Mouse (Mus musculus) cerebellum, adult 9-11 months (tissue): ENCODE measurements around the gene Adgrg3.
A peak's percentile ranks its signal among the peaks of the same experiment; 100 is the strongest.

Experiments used
- DNase-seq: peaks from one replicate; pipeline ENCODE4 v3.0.0; 2022

The Adgrg3 gene

DNA sequence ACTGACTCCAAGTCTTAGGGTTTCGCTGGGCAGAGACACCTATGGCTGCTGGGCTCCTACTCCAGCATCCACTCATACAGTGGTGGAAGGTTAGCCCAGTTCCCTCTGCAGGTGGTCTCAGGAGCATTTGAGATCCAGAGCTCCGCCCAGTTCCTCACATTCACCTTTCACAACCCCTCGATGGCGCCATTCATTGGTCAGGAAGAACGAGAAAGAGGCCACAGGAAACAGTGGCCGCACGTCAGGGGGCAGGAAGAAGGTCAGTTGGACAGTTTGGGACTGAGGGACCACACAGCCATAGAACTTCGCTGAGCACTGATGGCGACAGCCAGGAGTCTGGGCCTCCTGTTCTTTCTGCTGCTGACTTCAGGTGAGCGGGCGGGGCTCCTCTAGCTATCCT is at the start of gene Adgrg3:
TSS of gene Adgrg3 (plus strand) at position 242 of the 400 bp plus-strand sequence.
- no peak for DNase-seq

- no peak for DNase-seq
These were observed 44.2 kb upstream of the Adgrg3 start for GRCm38 (mm10) chr8:94973270-94973669.

GRCm38 (mm10) chr8:94973786-94974185 is 43.7 kb upstream of the Adgrg3 start:
- DNase-seq, result no peak

GRCm38 (mm10) chr8:94974467-94975165 is 42.9 kb upstream of the Adgrg3 start, which contains the start of gene Adgrg1:
TSS of gene Adgrg1 (plus strand) at chr8:94974751.
- no peak for DNase-seq

- DNase-seq, result no peak
These were observed 40.7 kb upstream of the Adgrg3 start for GRCm38 (mm10) chr8:94976651-94977417.

DNA sequence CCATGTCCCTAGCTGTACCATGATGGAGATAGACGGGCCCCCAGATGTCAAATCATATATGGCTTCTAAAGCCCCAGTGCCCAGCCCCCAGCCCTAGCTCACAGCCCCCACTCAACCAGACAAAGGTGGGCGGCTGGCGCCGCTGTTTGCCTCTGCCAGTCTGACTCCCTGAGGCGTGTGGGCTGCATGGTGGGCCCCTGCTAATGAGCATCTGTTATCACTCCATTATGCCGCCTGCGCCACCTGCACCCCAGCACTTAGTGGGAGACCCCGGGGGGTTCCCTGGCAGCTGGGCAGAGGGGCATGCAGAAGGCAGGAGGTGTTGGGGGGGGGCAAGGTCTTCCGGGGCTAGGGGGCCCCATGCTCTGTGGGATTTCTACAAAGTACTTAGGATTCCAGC is 39.4 kb upstream of the Adgrg3 start:
- DNase-seq, result no peak

DNA sequence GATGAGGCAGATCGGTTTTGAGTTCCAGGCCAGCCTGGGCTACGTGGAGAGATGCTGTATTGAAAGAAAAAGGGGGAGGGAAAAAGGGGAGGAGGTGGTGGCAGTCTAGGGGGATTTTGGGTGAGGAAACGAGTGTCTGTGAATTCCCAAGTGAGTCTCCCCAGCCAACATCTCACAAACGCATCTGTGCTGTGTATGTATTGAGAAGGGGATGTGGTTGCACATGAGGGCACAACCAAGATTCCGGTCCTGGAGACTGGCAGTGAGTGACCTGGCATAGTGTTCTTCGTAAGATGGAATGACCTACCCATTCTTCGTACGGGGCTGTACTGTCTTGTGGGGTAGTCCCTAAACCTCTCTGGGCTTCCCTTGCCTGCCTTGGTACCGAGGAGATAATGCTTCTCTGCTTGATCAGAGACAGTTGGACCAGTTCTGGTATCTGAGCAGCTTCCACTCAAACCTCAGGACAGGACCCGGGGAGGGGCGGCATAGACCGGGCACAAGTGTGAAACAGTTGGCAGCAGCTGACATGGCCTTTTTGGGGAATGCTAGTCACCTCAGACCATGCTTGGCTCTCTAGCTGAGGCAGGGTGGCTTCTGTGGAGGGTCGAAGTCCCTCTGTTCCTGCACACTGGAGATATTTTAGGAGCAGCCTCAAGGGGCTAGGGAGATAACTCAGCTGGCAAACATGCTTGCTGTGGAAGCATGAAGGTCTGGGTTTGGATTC is 38.7 kb upstream of the Adgrg3 start:
- DNase-seq, result no peak

DNA sequence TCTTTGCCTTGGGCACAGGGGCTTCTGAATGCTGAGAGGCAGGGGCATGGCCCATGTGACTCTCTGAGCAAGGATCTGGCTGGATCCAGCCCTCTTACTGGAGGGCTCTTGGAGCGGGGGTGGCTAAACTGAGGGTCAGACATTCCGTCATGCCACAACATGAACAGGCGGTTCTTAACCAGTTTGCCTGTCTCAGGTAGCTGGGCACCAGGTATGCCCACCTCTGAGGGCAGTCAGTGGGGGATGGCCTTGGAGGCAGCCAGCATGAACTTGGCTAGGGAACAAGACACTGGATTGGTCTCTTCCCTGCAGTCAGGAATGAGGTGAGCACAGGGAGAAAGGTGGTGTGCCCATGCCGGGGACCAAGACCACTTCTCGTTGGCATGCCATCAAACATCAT is 37.3 kb upstream of the Adgrg3 start:
- no peak for DNase-seq

DNA sequence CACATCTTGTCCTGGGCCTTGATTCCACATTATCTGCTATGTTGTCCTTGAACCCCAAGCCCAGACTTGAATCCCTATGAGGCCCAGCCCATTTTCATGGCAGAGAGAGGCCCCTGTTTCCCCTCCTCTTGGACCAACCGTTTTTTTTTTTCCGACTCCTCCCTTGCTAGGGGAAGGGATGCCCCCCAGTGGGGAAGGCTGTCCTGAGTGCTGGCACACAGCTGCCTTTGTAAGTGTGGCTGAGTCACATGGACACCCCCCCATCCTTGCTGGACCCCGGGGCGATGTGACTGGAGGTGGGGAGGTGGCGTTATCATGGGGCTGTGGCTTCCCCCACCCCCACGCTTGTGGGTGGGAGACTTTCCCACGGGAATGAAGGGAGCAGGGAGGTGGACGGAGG is 36.5 kb upstream of the Adgrg3 start:
- DNase-seq, result no peak

DNA sequence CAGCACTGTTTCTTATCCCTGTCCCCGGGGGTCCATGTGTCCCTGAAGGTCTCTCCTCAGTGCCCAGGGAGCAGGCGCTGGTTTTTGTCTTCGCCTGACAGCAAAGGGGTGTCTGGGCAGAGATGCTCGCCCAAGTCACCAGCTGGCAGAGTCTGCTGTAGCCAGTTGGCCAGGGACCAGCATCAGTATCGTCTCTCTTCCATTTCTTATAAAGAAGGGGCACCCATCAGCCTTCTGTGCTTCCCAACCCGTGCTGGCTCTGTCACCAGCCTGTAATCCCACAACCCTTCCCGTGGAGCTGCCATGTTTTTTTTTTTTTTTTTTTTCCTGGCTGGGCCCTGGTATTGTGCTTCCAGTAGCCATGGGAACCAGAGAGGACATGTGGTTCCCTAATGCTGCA is 35.6 kb upstream of the Adgrg3 start:
- no peak for DNase-seq

- DNase-seq, result no peak
These were observed 34.3 kb upstream of the Adgrg3 start for GRCm38 (mm10) chr8:94983146-94983545.

- DNase-seq, result peak; percentile 36
These were observed 33.5 kb upstream of the Adgrg3 start for GRCm38 (mm10) chr8:94983881-94984516.

DNA sequence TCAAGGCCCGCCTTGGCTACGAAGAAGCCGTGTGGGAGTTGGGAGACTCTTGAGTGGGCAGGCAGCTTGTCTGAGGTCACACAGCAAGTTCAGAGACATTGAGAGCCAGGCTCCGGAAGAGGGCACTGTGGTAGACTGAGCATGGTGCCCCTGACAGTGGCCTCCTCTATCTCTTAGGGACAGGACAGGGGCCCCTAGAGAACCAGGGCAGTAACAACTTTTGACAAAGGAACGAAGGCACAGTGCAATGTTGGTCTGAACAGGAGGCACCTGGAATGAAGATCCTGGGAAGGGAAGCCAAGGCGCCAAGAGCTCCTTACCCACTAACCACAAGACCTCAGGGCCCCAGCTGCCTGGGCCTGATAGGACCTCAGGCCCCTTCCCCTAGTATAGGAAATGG is 32.5 kb upstream of the Adgrg3 start:
- no peak for DNase-seq

- peak; percentile 51 for DNase-seq
These were observed 30.8 kb upstream of the Adgrg3 start for GRCm38 (mm10) chr8:94986676-94987075.

GRCm38 (mm10) chr8:94987553-94987952 is 29.9 kb upstream of the Adgrg3 start:
- no peak for DNase-seq

DNA sequence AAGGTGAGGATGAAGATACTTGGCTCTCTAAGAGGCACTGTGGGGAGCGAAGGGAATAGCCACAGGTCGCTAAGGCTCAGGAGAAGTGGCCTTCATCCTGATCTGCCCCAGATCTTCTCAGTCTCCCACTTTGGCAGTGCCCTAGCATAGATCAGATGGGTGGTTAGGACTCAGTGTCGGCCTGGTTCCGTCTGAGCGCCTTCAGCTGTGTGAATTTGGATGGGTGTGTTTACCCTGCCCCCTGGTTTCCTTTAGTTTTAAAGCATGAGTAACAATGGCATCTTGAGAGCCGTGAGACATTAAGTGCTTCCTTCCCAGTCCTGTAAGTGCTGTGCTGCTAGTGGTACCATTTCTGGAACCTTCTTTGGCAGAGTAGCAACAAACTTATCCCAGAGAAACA is 28.9 kb upstream of the Adgrg3 start:
- no peak for DNase-seq

GRCm38 (mm10) chr8:94989711-94990110 is 27.8 kb upstream of the Adgrg3 start:
- DNase-seq, result peak; percentile 65

- DNase-seq, result no peak
These were observed 26.7 kb upstream of the Adgrg3 start for GRCm38 (mm10) chr8:94990598-94991453.

DNA sequence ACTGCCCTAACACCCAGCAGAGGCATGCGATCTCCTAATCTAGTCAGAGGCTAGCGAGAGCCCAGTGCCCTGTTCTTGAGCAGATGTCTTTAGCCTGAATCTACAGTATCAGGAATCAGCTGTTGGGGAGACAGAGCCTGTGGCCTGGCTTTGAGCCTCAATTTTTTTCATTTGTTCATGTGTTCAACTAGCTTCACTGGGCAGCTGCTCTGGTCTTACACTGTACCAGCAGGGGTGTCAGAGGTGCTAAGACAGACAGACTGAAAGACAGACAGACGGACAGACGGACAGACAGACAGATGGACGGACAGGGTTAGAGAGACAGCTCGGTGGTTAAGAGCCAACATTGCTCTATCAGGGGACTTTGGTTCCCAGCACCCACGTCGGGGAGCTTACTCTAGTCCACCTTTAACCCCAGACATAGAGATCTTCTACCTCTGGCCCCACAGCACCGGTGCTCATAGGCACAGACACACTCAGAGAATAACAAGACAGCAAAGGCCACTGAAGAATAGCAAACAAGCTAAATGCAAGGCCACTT is 26.0 kb upstream of the Adgrg3 start:
- DNase-seq, result no peak

DNA sequence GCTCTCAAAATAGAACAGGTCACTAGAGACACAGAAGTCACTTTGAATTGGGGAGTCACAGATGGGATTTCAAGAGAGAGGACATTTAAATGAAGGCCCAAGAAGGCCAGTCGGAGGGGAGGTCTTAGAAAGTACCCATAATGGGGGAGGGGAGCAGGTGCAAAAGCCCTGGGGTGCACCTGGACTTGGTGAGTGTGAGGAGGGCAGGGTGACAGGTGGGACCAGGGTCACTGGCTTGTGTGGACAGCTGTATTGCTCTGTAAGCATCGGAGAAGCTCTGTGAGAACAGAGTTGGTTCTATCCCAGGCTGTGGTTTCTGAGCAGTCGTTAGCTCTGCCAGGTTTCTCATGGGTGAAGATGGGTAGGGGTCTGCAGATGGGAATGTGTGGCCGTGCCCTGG is 25.5 kb upstream of the Adgrg3 start:
- DNase-seq, result no peak

DNA sequence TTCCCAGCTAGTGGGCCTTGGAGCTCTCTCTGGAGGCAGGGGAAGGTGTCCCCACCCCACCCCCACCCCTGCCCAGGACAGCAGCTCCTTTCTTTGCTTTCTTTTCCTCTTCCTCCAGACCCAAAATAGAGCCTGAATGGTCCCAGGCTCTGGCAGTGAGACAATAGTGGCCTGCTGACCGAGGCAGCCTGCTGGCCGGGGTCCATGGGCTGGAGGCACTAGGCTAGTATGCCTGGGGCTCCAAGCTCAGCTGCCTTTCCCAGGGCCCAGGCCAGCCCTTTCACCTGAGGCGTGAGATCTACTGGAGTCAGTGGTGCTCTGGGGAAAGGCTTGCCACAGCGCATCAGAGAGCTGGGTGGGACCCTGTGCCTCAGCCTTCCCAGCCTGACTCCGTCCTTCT is 25.0 kb upstream of the Adgrg3 start:
- DNase-seq, result peak; percentile 55
